Mouse (Mus musculus) G1E (cell line): Measurements from ENCODE around the gene Dnajc16.

Experiments used
- CTCF ChIP-seq: IDR thresholded peaks from 2 replicates; pipeline ENCODE4 v1.5.1; 2012; ENCODE audit warnings: low read depth, low read length, inconsistent platforms, mixed read lengths
- TAL1 ChIP-seq: conservative IDR thresholded peaks from 2 replicates; pipeline ENCODE4 v1.6.1; 2012; ENCODE audit warnings: low read depth, low read length, inconsistent platforms, mixed read lengths

- TF ChIP-seq TAL1 (no peak), CTCF (no peak)
These were observed 73.1 kb downstream of the Dnajc16 start for GRCm38 (mm10) chr4:141717633-141718032.
